Mouse (Mus musculus): ENCODE data around the gene Tmem95. TPM values are rescaled to one million over a fixed set of nuclear protein-coding genes. Genes with fewer than 3 reads are reported as not detected.

Gene Tmem95
- polyA plus RNA-seq, 1 experiment from 2014 or later = not detected

DNA sequence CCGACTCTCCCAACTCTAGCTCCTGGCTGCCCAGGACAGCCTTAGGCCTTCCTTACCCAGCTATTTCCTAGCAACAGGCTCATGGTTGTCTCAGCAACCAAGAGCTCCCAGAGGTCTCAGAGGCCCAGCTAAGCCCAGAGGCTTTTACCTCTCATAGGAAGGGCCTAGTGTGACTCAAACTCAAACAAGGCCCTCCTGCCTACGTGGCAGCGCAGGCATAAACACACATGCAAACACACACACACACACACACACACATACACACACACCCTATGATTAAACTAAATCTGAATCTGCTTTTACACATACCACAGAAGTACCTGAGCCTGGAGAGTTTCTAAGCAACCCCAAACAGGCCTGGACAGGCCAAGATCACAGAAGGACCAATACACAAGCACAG is 581 bp upstream of the Tmem95 start:
- H3K4me2 ChIP-seq (replicated peaks; ENCODE audit: low read depth) = no peak overlapping the region
- no peak for TF ChIP-seq CTCF (IDR thresholded peaks at IDR 0.05; ENCODE audit: low read depth)
- no peak overlapping the region for H3K27ac ChIP-seq (ENCODE audit: low read depth, low read length)
- H3K36me3 ChIP-seq (ENCODE audit: control insufficient read depth, insufficient read depth) = no peaks in the 10 kb centered on the region
- no peaks in the 10 kb centered on the region for H3K9me3 ChIP-seq (ENCODE audit: control insufficient read depth)
- no peak overlapping the region for H3K4me3 ChIP-seq (ENCODE audit: low read depth, low read length)
- no peak overlapping the region for H3K9ac ChIP-seq (ENCODE audit: low read depth, low read length)
- ATAC-seq = no peak
- peaks cover 5% of the 10 kb centered on the region; the same call in 1 of the 2 replicates for H3K4me1 ChIP-seq (replicated peaks; ENCODE audit: control insufficient read depth, insufficient read depth, low read length)
- no peaks in the 10 kb centered on the region for H3K27me3 ChIP-seq (replicated peaks; ENCODE audit: control insufficient read depth, insufficient read depth, low read length)
- WGBS = 81% methylated on average over 3 of the region's 3 CpGs

- Histone ChIP-seq H3K36me3 (ENCODE audit: control insufficient read depth, insufficient read depth) (no peaks in the 10 kb centered on the region), H3K9me3 (ENCODE audit: control insufficient read depth) (no peaks in the 10 kb centered on the region), H3K4me2 (replicated peaks; ENCODE audit: low read depth) (peak overlapping the region; percentile 35), H3K9ac (ENCODE audit: low read depth, low read length) (no peak overlapping the region; the same call in 1 of the 2 replicates), H3K4me3 (ENCODE audit: low read depth, low read length) (no peak overlapping the region), H3K27me3 (replicated peaks; ENCODE audit: control insufficient read depth, insufficient read depth, low read length) (no peaks in the 10 kb centered on the region), H3K4me1 (replicated peaks; ENCODE audit: control insufficient read depth, insufficient read depth, low read length) (peaks cover 5% of the 10 kb centered on the region; the same call in 1 of the 2 replicates), H3K27ac (ENCODE audit: low read depth, low read length) (no peak overlapping the region; the same call in 1 of the 2 replicates)
- 3% methylated on average over 12 of the region's 12 CpGs for WGBS
- peak; percentile 39 for ATAC-seq
- TF ChIP-seq CTCF (IDR thresholded peaks at IDR 0.05; ENCODE audit: low read depth) = peak; percentile 95
Observed at GRCm38 (mm10) chr11:69876867-69877266, 951 bp downstream of the Tmem95 start.

DNA sequence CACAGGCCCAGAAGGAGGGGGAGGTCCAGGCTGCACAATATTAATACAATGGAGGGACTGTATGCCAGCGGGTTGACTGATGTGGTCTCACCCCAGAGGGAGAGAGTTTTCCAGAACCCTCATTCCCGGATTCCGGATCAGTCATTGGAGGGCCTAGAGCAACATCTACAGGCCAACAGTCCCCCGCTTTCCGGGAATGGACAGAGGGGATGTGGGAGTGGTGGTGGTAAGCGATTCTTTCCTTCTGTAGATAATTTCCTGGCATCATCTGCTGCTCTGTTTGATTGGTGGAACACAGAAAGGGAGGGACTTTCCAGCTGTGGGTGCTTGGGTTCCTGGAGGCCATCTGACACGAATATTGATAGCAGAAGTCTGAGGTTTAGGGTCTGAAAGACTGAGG is 1.6 kb downstream of the Tmem95 start:
- Histone ChIP-seq H3K27me3 (replicated peaks; ENCODE audit: control insufficient read depth, insufficient read depth, low read length) (no peaks in the 10 kb centered on the region), H3K27ac (ENCODE audit: low read depth, low read length) (peak overlapping the region; percentile 28; the same call in 1 of the 2 replicates), H3K9ac (ENCODE audit: low read depth, low read length) (no peak overlapping the region), H3K4me2 (replicated peaks; ENCODE audit: low read depth) (peak overlapping the region; percentile 35; the same call in 1 of the 2 replicates), H3K9me3 (ENCODE audit: control insufficient read depth) (no peaks in the 10 kb centered on the region), H3K4me1 (replicated peaks; ENCODE audit: control insufficient read depth, insufficient read depth, low read length) (peaks cover 5% of the 10 kb centered on the region; the same call in 1 of the 2 replicates), H3K4me3 (ENCODE audit: low read depth, low read length) (no peak overlapping the region), H3K36me3 (ENCODE audit: control insufficient read depth, insufficient read depth) (no peaks in the 10 kb centered on the region)
- no peak for TF ChIP-seq CTCF (IDR thresholded peaks at IDR 0.05; ENCODE audit: low read depth)
- WGBS = 44% methylated on average over 7 of the region's 7 CpGs
- no peak for ATAC-seq

GRCm38 (mm10) chr11:69872451-69872850 is 5.4 kb downstream of the Tmem95 start:
- 82% methylated on average over 4 of the region's 4 CpGs for WGBS
- Histone ChIP-seq H3K36me3 (ENCODE audit: control insufficient read depth, insufficient read depth) (no peaks in the 10 kb centered on the region), H3K27ac (ENCODE audit: low read depth, low read length) (no peak overlapping the region), H3K4me3 (ENCODE audit: low read depth, low read length) (no peak overlapping the region), H3K9me3 (ENCODE audit: control insufficient read depth) (no peaks in the 10 kb centered on the region), H3K4me2 (replicated peaks; ENCODE audit: low read depth) (no peak overlapping the region), H3K27me3 (replicated peaks; ENCODE audit: control insufficient read depth, insufficient read depth, low read length) (no peaks in the 10 kb centered on the region), H3K9ac (ENCODE audit: low read depth, low read length) (no peak overlapping the region), H3K4me1 (replicated peaks; ENCODE audit: control insufficient read depth, insufficient read depth, low read length) (no peaks in the 10 kb centered on the region)
- TF ChIP-seq CTCF (IDR thresholded peaks at IDR 0.05; ENCODE audit: low read depth) = no peak
- ATAC-seq = no peak

GRCm38 (mm10) chr11:69871822-69872221 is 6.0 kb downstream of the Tmem95 start:
- Histone ChIP-seq H3K9me3 (ENCODE audit: control insufficient read depth) (no peaks in the 10 kb centered on the region), H3K36me3 (ENCODE audit: control insufficient read depth, insufficient read depth) (no peaks in the 10 kb centered on the region), H3K27ac (ENCODE audit: low read depth, low read length) (no peak overlapping the region), H3K27me3 (replicated peaks; ENCODE audit: control insufficient read depth, insufficient read depth, low read length) (no peaks in the 10 kb centered on the region), H3K9ac (ENCODE audit: low read depth, low read length) (no peak overlapping the region), H3K4me1 (replicated peaks; ENCODE audit: control insufficient read depth, insufficient read depth, low read length) (no peaks in the 10 kb centered on the region), H3K4me3 (ENCODE audit: low read depth, low read length) (no peak overlapping the region), H3K4me2 (replicated peaks; ENCODE audit: low read depth) (no peak overlapping the region)
- WGBS = 86% methylated on average over 7 of the region's 7 CpGs
- ATAC-seq = no peak
- TF ChIP-seq CTCF (IDR thresholded peaks at IDR 0.05; ENCODE audit: low read depth) = no peak

DNA sequence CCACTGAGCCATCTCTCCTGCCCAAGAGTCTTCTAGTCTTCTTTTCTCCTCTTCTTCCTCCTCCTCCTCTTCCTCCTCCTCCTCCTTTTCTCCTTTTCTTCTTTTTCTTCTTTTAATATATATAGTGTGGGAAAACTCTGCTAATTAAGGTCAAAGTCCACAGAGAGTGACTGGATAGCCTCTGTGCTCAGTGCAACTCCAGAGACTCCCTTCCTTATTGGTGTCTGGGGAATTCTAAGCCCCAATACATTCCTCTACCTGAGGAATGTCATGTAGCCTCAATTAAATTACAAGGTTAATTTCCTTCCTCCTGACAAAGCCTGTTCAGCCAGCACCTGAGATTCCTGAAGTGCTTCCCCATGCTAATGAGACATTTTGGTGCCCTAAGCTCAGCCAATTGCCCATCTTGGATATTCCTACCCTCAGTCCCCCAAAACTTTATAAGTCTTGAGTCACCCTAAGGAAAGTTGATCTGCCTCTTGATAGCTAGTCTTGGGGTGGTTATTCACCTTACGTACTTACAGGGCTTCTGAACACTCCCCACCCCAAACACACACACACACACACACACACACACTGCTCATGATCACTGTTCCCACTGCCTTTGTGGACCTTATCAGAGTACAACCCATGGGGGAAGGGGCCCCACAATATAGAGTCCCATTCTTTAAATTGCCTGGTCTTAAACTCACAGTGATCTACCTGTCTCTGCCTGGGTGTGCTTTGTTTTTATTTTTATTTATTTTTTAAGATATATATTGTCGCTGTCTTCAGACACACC is 7.3 kb downstream of the Tmem95 start:
- 63% methylated on average over 2 of the region's 2 CpGs for WGBS
- ATAC-seq = peak; percentile 73
- Histone ChIP-seq H3K9ac (ENCODE audit: low read depth, low read length) (no peak overlapping the region), H3K36me3 (ENCODE audit: control insufficient read depth, insufficient read depth) (no peaks in the 10 kb centered on the region), H3K4me3 (ENCODE audit: low read depth, low read length) (no peak overlapping the region), H3K4me1 (replicated peaks; ENCODE audit: control insufficient read depth, insufficient read depth, low read length) (no peaks in the 10 kb centered on the region), H3K9me3 (ENCODE audit: control insufficient read depth) (no peaks in the 10 kb centered on the region), H3K4me2 (replicated peaks; ENCODE audit: low read depth) (no peak overlapping the region), H3K27ac (ENCODE audit: low read depth, low read length) (no peak overlapping the region), H3K27me3 (replicated peaks; ENCODE audit: control insufficient read depth, insufficient read depth, low read length) (no peaks in the 10 kb centered on the region)
- TF ChIP-seq CTCF (IDR thresholded peaks at IDR 0.05; ENCODE audit: low read depth) = no peak

Data from intestine, postnatal 0 days (tissue).